Mouse (Mus musculus): Measurements from ENCODE around the gene Zfp410. TPM values are rescaled to one million over a fixed set of nuclear protein-coding genes. Genes with fewer than 3 reads are reported as not detected.
A peak's percentile ranks its signal among the peaks of the same experiment; 100 is the strongest.
"Not testable (repeated sequence)": the region's sequence is repeated elsewhere in the genome, so short reads cannot be mapped to it uniquely, and the experiment has no call there.

Gene Zfp410
- polyA plus RNA-seq, 1 experiment from 2014 or later, result 82.1 TPM

DNA sequence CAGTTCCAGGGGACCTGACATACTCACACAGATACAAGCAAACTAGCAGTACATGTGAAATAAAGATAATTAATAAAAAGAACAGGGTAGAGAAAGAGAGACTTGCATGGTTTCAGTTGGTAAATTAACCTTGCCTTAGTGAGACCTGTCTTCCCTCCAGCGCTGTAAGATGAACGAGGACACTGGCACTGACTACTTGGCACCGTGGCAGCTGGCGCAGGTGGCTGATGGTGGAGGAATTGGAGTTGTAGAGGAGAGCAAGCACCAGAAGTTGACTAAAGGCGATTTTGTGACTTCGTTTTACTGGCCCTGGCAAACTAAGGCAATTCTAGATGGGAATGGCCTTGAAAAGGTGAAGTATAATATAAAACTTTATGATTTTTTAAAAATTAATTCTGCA, 18.8 kb upstream of the Zfp410 start:
- Histone ChIP-seq H3K9ac (no peak overlapping the region), H3K36me3 (peaks cover 49% of the 10 kb centered on the region), H3K4me1 (replicated peaks) (no peaks in the 10 kb centered on the region), H3K27ac (replicated peaks) (no peak overlapping the region), H3K27me3 (no peaks in the 10 kb centered on the region), H3K4me2 (no peak overlapping the region), H3K4me3 (no peak overlapping the region), H3K9me3 (no peaks in the 10 kb centered on the region)
- WGBS, result 93% methylated on average over 6 of the region's 6 CpGs
- ATAC-seq (ENCODE audit: low read depth), result no peak

DNA sequence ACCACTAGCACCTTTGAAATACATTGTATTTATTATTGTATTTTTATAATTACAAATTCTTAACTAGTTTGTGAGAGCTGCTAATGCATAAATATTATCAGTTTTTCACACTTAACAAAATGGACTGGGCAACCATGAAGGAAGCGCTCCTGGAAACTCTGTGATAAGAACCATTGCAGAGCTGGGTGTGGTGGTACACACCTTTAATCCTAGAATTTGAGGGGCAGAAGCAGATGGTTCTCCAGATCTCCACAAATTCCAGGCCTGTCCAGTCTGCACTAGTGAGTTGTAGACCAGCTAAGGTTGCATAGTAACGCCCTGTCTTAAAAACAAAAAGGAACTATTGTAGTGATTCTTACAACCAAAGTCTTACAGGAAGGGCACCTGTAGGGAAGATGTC, 17.4 kb upstream of the Zfp410 start:
- 97% methylated on average over 2 of the region's 2 CpGs for WGBS
- Histone ChIP-seq H3K27ac (replicated peaks) (no peak overlapping the region), H3K9ac (no peak overlapping the region), H3K4me3 (no peak overlapping the region), H3K4me1 (replicated peaks) (no peaks in the 10 kb centered on the region), H3K36me3 (peaks cover 50% of the 10 kb centered on the region), H3K4me2 (no peak overlapping the region), H3K9me3 (no peaks in the 10 kb centered on the region), H3K27me3 (no peaks in the 10 kb centered on the region)
- no peak for ATAC-seq (ENCODE audit: low read depth)

DNA sequence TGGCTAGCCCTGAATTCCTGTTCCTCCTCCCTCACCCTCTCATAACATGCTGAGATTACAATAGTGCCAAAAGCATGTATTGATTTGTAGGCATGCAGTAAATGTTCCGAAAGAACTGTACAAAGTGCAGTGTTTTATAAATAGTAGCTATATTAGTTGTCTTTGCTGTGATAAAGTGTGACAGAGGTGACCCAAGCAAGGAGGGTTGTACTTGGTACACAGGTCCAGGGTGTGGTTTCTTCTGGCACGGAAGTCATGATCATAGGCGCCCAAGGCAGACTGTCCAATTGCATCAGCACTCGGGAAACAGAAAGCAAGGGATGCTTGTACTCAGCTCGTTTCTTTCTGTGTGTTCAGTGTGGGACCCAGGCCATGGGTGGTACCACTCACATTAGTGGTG, 12.6 kb upstream of the Zfp410 start:
- H3K4me1 ChIP-seq (replicated peaks), result no peaks in the 10 kb centered on the region
- H3K27ac ChIP-seq (replicated peaks), result no peak overlapping the region
- no peaks in the 10 kb centered on the region for H3K27me3 ChIP-seq
- no peak overlapping the region for H3K4me3 ChIP-seq
- 89% methylated on average over 5 of the region's 5 CpGs for WGBS
- no peak for ATAC-seq (ENCODE audit: low read depth)
- peaks cover 43% of the 10 kb centered on the region for H3K36me3 ChIP-seq
- no peak overlapping the region for H3K4me2 ChIP-seq
- no peaks in the 10 kb centered on the region for H3K9me3 ChIP-seq
- no peak overlapping the region for H3K9ac ChIP-seq

DNA sequence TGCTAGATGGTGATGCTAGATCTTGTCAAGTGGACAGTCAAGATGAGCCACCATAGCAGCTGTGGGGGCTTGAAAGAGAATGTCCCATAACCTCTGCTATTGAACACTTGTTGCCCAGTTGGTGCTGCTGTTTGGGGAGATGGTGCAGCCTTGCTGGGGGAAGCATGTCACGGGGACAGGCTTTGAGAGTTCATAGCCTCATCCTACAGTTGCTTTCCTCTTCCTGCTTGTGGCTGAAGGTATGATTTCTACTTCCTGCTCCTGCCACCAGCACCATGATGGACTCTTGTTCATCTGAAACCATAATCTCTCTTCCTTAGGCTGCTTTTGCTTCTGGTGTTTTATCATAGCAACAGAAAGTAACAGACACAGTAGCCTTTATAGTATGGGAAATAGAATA, 12.1 kb upstream of the Zfp410 start:
- Histone ChIP-seq H3K36me3 (peaks cover 39% of the 10 kb centered on the region), H3K4me3 (no peak overlapping the region), H3K27me3 (no peaks in the 10 kb centered on the region), H3K4me1 (replicated peaks) (no peaks in the 10 kb centered on the region), H3K27ac (replicated peaks) (no peak overlapping the region), H3K9ac (no peak overlapping the region), H3K4me2 (no peak overlapping the region), H3K9me3 (no peaks in the 10 kb centered on the region)
- 63% methylated on average over 1 of the region's 1 CpGs for WGBS
- no peak for ATAC-seq (ENCODE audit: low read depth)

DNA sequence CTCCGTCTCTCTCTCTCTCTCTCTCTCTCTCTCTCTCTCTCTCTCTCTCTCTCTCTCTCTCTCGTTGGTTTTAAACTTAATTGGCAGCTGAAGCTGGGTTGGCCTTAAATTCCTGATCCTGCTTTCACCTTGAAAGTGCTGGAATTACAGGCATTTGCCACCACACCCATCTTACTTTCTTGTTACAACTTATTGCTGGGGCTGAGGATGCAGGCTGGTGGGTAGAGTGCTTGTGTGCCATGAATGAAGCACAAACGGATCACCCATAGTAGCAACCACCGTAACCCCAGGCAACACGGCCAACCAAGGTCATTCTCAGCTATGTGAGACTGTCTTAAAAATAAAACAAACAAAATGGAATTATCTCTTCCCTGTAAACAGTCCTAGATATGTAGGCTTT, 5.3 kb upstream of the Zfp410 start:
- Histone ChIP-seq H3K4me1 (replicated peaks) (peaks cover 6% of the 10 kb centered on the region), H3K4me3 (no peak overlapping the region), H3K9me3 (no peaks in the 10 kb centered on the region), H3K9ac (no peak overlapping the region), H3K27ac (replicated peaks) (no peak overlapping the region), H3K4me2 (no peak overlapping the region), H3K27me3 (no peaks in the 10 kb centered on the region), H3K36me3 (peaks cover 9% of the 10 kb centered on the region; the same call in 1 of the 2 replicates)
- ATAC-seq (ENCODE audit: low read depth), result no peak
- WGBS, result 81% methylated on average over 4 of the region's 5 CpGs

DNA sequence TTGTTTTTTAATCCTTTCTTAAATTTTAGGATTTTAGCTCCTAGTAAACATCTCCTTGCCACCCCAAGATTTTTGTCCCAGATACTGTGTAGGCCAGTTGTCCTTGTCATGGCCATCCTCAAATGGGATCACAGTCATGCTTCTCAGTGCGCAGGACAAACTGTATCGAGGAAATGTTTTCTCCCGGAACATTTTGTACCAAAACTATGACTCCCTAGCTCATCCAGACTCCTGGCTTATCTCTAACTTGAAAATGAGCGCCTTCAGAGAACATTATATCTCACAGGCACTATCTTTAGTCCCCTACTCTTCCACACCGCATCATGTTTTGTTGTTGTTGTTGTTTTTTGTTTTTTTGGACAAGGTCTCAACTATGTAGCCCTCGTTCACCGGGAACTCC, 646 bp upstream of the Zfp410 start:
- H3K27ac ChIP-seq (replicated peaks), result peak overlapping the region; percentile 95
- H3K36me3 ChIP-seq, result no peaks in the 10 kb centered on the region
- H3K4me1 ChIP-seq (replicated peaks), result peaks cover 37% of the 10 kb centered on the region
- no peaks in the 10 kb centered on the region for H3K27me3 ChIP-seq
- peak overlapping the region; percentile 80 for H3K4me2 ChIP-seq
- ATAC-seq (ENCODE audit: low read depth), result no peak
- peak overlapping the region; percentile 87 for H3K4me3 ChIP-seq
- H3K9me3 ChIP-seq, result no peaks in the 10 kb centered on the region
- WGBS, result 46% methylated on average over 7 of the region's 7 CpGs
- peak overlapping the region; percentile 96 for H3K9ac ChIP-seq

DNA sequence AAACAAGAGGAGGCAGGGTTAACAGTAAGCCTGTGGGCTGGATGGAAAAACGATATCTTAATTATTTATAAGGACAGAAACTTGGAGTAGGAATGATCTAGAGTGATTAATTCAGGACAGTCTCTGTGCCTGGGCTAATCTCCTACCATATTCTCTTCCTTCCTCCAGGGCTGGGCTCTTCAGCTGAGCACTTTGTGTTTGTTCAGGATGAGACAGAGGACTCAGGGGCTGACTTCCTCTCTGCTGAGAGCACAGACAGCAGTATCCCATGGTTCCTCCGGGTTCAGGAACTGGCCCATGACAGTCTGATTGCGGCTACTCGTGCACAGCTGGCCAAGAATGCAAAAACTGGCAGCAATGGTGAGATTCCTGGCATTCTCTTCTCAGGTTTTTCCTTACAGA, 10.5 kb downstream of the Zfp410 start:
- WGBS, result 93% methylated on average over 4 of the region's 4 CpGs
- H3K9ac ChIP-seq, result no peak overlapping the region
- H3K4me1 ChIP-seq (replicated peaks), result no peaks in the 10 kb centered on the region
- H3K27me3 ChIP-seq, result no peaks in the 10 kb centered on the region
- no peak overlapping the region for H3K4me2 ChIP-seq
- no peak overlapping the region for H3K27ac ChIP-seq (replicated peaks)
- no peak for ATAC-seq (ENCODE audit: low read depth)
- peaks cover 70% of the 10 kb centered on the region for H3K36me3 ChIP-seq
- no peaks in the 10 kb centered on the region for H3K9me3 ChIP-seq
- no peak overlapping the region for H3K4me3 ChIP-seq

DNA sequence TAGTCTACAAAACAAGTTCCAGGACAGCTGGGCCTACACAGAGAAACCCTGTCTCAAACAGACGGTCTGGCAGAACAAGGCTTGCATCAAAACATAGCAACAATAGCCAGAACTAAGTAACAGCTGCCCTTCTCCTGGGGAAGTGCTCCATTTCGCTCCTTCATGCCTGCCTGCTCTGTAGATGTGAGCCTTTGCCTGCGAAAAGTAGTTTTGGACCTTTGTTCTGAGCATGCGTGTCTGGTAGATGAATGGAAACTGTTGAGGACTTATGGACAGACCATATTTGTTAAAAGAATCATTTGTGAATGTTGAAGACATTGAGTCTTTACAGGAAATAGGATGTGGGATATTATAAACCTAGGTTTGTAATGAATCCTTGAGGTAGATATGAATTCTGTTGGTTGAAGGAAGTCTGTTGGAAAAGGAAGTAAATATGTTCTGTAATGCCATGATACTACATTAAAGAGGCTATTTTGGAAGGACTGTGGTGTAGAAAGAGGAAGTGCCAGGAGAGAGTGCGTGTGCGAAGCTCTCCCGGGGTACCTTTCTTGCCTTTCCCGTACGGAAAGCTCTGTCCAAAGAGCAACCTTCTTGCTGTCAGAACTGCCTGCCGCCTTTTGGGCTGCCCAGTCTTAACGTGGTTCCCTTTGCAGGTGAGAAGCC, 20.4 kb downstream of the Zfp410 start:
- Histone ChIP-seq H3K4me3 (no peak overlapping the region), H3K27me3 (no peaks in the 10 kb centered on the region), H3K9ac (no peak overlapping the region), H3K36me3 (peaks cover 92% of the 10 kb centered on the region), H3K27ac (replicated peaks) (no peak overlapping the region), H3K9me3 (no peaks in the 10 kb centered on the region), H3K4me2 (no peak overlapping the region), H3K4me1 (replicated peaks) (no peaks in the 10 kb centered on the region)
- no peak for ATAC-seq (ENCODE audit: low read depth)
- 90% methylated on average over 11 of the region's 11 CpGs for whole genome bisulfite sequencing

DNA sequence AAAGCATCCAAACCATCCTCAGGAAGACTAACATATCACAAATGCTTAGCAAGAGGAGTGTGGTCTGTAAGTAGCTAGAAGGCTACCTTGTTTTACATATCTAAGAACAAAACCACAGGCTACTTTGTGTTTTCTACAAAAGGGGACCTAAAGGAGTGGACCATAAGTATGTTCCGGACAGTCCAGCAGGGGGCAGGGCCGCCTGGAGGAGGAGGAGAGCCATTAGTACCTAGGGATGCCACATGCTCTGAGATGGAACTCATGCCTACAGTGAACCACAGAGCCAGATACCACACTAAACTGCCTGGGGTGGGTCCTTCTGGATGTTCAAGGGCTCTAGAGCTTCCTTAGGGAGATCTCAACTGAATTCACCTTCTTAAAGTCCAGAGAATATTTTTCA, 30.5 kb downstream of the Zfp410 start:
- Histone ChIP-seq H3K9me3 (no peaks in the 10 kb centered on the region), H3K4me3 (no peak overlapping the region), H3K27ac (replicated peaks) (no peak overlapping the region), H3K27me3 (no peaks in the 10 kb centered on the region), H3K4me2 (no peak overlapping the region), H3K4me1 (replicated peaks) (peaks cover 8% of the 10 kb centered on the region; the same call in 1 of the 2 replicates), H3K36me3 (peaks cover 95% of the 10 kb centered on the region), H3K9ac (no peak overlapping the region)
- ATAC-seq (ENCODE audit: low read depth), result no peak
- WGBS, result 53% methylated on average over 2 of the region's 2 CpGs

DNA sequence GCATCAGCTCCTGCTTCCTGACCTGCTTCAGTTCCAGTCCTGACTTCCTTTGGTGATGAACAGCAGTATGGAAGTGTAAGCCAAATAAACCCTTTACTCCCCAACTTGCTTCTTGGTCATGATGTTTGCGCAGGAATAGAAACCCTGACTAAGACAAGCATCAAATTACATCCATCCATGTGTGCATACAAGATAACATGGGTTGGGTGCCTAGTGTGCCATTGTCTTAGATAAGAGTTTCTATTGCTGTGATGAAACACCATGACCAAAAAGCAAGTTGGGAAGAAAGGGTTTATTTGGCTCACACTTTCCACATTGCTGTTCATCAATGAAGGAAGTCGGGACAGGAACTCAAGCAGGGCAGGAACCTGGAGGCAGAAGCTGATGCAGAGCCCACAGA, 42.0 kb downstream of the Zfp410 start:
- ATAC-seq (ENCODE audit: low read depth); H3K4me2 ChIP-seq; H3K9ac ChIP-seq; H3K9me3 ChIP-seq; H3K27me3 ChIP-seq; H3K4me3 ChIP-seq; H3K27ac ChIP-seq (replicated peaks): not testable (repeated sequence)
- Histone ChIP-seq H3K4me1 (replicated peaks) (peaks cover 24% of the 10 kb centered on the region), H3K36me3 (peaks cover 39% of the 10 kb centered on the region)
- WGBS, result 94% methylated on average over 2 of the region's 2 CpGs

DNA sequence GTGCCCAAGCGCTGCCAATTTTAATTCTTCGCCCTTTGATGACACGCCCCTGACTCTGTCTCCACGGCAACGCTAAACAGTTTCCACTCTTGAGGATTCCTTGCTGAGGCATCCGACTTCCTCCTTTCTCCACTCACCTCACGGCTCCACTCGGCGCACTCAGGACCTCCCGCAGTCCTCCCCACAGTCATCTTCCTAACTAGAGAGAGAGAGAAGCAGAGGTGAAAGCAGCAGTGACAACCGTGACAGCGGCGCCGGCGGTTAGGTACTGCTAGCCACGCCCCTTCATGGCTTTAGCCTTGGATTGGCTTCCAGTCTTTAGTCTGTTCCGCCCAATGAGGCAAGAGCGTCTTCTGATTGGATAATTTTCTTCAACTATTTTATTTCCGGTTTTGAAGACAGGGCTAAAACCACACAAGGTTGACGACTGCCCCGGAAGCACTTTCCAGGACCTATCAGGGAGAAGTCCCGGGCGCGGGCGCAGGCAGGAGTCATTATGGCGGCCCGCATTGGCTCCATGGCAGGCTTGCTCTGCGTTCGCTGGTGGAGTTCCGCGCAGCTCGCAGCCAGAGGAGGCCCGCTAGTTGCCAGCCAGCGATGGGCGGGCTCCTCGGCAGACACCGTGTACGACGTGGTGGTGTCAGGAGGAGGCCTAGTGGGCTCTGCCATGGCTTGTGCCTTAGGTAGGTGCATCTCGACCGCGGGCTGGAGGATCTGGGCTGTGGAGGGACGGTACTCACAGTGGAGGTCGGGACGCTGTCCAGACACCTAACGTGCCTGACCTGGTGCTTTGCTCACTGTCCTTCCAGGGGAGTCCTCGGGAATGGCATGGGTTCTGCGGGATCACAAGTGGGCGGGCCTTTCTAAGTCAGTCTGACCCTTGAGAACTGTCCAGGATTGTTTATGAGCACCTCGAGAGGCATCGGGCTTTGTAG, 45.2 kb downstream of the Zfp410 start, which contains the start of the genes Coq6 and Fam161b:
Coq6 (plus strand) TSS at position 103 of the 935 bp plus-strand sequence.
Fam161b (minus strand) TSS at position 279 of the 935 bp plus-strand sequence.
- H3K4me1 ChIP-seq (replicated peaks), result peaks cover 24% of the 10 kb centered on the region
- no peaks in the 10 kb centered on the region for H3K9me3 ChIP-seq
- H3K4me2 ChIP-seq, result peak within 1 kb of the TSS; percentile 92
- ATAC-seq (ENCODE audit: low read depth), result peak; percentile 99
- WGBS, result under 1% methylated on average over 51 of the region's 51 CpGs
- peak within 1 kb of the TSS; percentile 91 for H3K9ac ChIP-seq
- peak within 1 kb of the TSS; percentile 97 for H3K4me3 ChIP-seq
- H3K36me3 ChIP-seq, result peaks cover 9% of the 10 kb centered on the region
- peak within 1 kb of the TSS; percentile 77 for H3K27ac ChIP-seq (replicated peaks)
- no peaks in the 10 kb centered on the region for H3K27me3 ChIP-seq

DNA sequence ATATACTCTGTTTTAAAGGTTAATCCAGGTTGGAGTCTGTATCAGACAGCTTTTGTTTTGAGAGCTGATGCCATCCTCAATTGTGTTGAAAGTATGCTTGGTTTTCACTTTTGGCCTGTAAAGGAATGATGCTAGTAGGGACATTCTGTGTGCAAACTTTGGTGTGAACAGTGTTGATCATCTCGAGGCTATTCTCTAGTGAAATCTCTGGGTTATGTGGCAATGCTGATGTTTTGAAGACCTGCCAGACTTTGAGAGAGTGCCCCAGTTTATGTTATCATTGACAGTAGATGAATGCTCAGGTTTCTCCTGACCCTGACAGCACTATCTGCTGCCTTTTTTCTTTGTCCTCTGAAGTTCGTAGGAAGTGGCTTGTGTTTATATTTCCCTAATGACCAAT, 46.2 kb downstream of the Zfp410 start:
- 67% methylated on average over 2 of the region's 2 CpGs for WGBS
- Histone ChIP-seq H3K4me1 (replicated peaks) (peaks cover 24% of the 10 kb centered on the region), H3K27me3 (no peaks in the 10 kb centered on the region), H3K27ac (replicated peaks) (no peak overlapping the region), H3K4me3 (peak overlapping the region; percentile 97), H3K9ac (peak overlapping the region; percentile 91; the same call in 1 of the 2 replicates), H3K36me3 (peaks cover 11% of the 10 kb centered on the region), H3K4me2 (peak overlapping the region; percentile 92), H3K9me3 (no peaks in the 10 kb centered on the region)
- no peak for ATAC-seq (ENCODE audit: low read depth)

Data from neural tube, embryonic 13.5 days (tissue).